Mouse (Mus musculus): ENCODE measurements around the gene 1700021F05Rik. TPM values are rescaled to one million over a fixed set of nuclear protein-coding genes. Genes with fewer than 3 reads are reported as not detected.

1700021F05Rik gene
- total and polyA plus RNA-seq, 2 experiments from 2014 or later, result 33.7 to 81.3 TPM

DNA sequence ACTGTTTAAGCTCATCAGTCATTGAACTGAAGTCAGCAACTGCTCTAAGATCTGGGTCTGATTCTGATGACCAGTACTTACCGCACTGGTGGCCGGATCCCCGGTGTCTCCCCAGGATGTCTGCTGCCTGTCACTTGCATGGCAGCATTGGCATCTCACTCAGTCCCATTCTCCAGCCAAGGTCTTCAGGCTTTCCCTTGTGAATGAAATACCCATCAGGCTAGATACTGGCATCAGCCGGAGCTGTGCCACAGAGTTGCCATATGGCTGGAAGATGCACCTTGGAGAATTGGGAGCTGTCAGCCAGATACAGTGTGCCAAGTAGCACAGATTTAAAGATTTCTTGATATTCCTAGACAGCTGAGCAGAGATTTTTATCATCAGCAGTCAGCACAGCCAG, 38.2 kb downstream of the 1700021F05Rik start:
- ATAC-seq (peak; percentile 65), DNase-seq (peak; percentile 35)
- no peaks in the 10 kb centered on the region for H3K27me3 ChIP-seq (ENCODE audit: insufficient read depth, low read length)
- H3K9ac ChIP-seq, result no peak overlapping the region
- no peak overlapping the region for H3K4me3 ChIP-seq (ENCODE audit: low read depth, low read length)
- WGBS, result 66% methylated on average over 4 of the region's 4 CpGs
- H3K36me3 ChIP-seq (ENCODE audit: insufficient read depth), result peaks cover 27% of the 10 kb centered on the region
- no peak for TF ChIP-seq CTCF (IDR thresholded peaks at IDR 0.05; ENCODE audit: low read depth)
- H3K9me3 ChIP-seq (ENCODE audit: low read length), result no peaks in the 10 kb centered on the region
- no peak overlapping the region for H3K4me2 ChIP-seq (ENCODE audit: low read depth)
- H3K4me1 ChIP-seq (ENCODE audit: insufficient read depth), result no peaks in the 10 kb centered on the region
- H3K27ac ChIP-seq (ENCODE audit: low read depth, low read length), result 0 out of 2 replicates have a peak overlapping the region, but pooled peaks have one; percentile 4

DNA sequence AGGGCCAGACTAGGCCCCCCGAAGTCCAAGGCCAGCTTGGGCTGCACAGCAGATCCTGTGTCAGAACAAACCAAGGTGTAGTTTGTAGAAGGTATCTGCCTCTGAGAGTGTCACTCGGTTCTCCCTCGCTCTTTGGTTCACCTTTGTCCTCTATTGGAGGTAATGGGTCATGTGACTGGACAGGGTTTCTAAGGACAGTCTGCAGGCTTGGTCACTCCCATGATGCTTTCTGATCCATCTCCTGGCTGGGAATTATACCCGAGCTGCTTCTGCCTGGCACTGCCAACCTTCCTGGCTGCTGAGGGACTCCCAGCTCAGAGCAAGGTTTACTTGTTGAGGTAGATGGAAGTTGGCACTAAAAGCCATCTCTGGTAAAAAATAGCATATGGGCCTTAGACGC, 49.9 kb downstream of the 1700021F05Rik start:
- no peak overlapping the region for H3K27ac ChIP-seq (ENCODE audit: low read depth, low read length)
- H3K9me3 ChIP-seq (ENCODE audit: low read length), result no peaks in the 10 kb centered on the region
- ATAC-seq, result no peak
- DNase-seq, result no peak
- peaks cover 8% of the 10 kb centered on the region for H3K36me3 ChIP-seq (ENCODE audit: insufficient read depth)
- no peak overlapping the region for H3K9ac ChIP-seq
- WGBS, result 77% methylated on average over 5 of the region's 5 CpGs
- no peak for TF ChIP-seq CTCF (IDR thresholded peaks at IDR 0.05; ENCODE audit: low read depth)
- no peak overlapping the region for H3K4me3 ChIP-seq (ENCODE audit: low read depth, low read length)
- no peaks in the 10 kb centered on the region for H3K27me3 ChIP-seq (ENCODE audit: insufficient read depth, low read length)
- H3K4me1 ChIP-seq (ENCODE audit: insufficient read depth), result no peaks in the 10 kb centered on the region
- H3K4me2 ChIP-seq (ENCODE audit: low read depth), result no peak overlapping the region

DNA sequence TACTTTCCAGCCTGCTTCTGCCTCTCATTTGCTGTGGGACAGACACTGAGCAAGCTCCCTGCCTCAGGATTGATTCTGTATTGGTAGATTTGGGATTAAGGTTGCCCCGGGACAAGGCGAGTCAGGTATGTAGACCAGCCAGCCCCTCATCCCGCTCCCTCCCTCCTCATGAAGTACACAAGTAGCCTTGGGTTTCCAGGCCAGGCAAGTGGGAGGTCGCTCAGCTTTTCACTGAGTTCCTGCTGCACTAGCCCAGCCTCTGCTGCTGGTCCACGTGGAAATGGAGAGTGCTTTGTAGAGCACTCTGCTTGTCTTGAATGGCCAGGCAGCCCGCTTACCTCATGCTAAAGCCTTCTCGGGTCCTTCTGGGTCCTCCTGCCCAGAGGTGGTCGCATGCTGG, 50.8 kb downstream of the 1700021F05Rik start:
- Histone ChIP-seq H3K4me1 (ENCODE audit: insufficient read depth) (no peaks in the 10 kb centered on the region), H3K9me3 (ENCODE audit: low read length) (no peaks in the 10 kb centered on the region), H3K9ac (no peak overlapping the region), H3K27ac (ENCODE audit: low read depth, low read length) (no peak overlapping the region), H3K27me3 (ENCODE audit: insufficient read depth, low read length) (no peaks in the 10 kb centered on the region), H3K4me2 (ENCODE audit: low read depth) (no peak overlapping the region), H3K36me3 (ENCODE audit: insufficient read depth) (peaks cover 3% of the 10 kb centered on the region), H3K4me3 (ENCODE audit: low read depth, low read length) (no peak overlapping the region)
- ATAC-seq (no peak), DNase-seq (no peak)
- 79% methylated on average over 8 of the region's 8 CpGs for WGBS
- no peak for TF ChIP-seq CTCF (IDR thresholded peaks at IDR 0.05; ENCODE audit: low read depth)

DNA sequence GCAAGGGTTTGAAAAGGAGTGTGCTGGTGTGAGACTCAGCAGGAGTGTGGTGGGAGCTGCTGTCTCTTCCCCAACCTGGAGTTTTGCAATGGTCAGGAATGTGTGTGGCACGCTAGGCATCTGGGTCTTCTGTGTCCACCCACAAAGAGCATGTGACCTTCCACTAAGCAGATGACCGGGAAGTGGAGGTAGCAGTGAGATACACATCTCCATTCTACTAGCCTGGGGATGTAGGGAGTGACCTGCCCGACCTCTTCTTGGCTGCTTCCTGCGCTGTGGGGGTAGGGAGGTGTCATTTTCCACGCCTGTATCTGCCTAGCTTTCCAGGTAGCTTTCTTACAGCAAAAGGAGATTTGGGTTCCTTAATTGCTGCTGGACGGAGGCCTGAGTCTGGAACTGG, 51.2 kb downstream of the 1700021F05Rik start:
- Histone ChIP-seq H3K27ac (ENCODE audit: low read depth, low read length) (no peak overlapping the region), H3K9ac (no peak overlapping the region), H3K27me3 (ENCODE audit: insufficient read depth, low read length) (no peaks in the 10 kb centered on the region), H3K36me3 (ENCODE audit: insufficient read depth) (no peaks in the 10 kb centered on the region; the same call in 1 of the 2 replicates), H3K4me3 (ENCODE audit: low read depth, low read length) (no peak overlapping the region), H3K4me1 (ENCODE audit: insufficient read depth) (no peaks in the 10 kb centered on the region), H3K4me2 (ENCODE audit: low read depth) (no peak overlapping the region), H3K9me3 (ENCODE audit: low read length) (no peaks in the 10 kb centered on the region)
- DNase-seq, result no peak
- TF ChIP-seq CTCF (IDR thresholded peaks at IDR 0.05; ENCODE audit: low read depth), result no peak
- no peak for ATAC-seq
- 76% methylated on average over 6 of the region's 6 CpGs for WGBS

DNA sequence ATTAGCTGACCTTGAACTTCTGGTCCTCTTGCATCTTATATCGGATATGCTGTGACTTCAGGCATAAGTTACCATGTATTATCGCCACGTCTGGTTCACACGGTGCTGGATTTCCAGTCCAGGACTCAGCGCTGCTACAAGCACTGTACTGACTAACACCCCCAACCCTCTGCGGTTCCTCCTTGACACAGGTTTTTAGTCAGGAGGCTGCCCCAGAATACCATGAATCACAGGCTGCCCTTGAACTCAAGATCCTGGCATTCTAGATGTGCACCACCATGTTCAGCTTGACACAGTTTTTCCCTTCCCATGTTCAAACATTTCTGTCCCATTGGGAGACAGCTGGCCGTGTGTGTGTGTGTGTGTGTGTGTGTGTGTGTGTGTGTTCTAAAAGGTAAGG, 51.7 kb downstream of the 1700021F05Rik start:
- H3K4me1 ChIP-seq (ENCODE audit: insufficient read depth), result no peaks in the 10 kb centered on the region
- DNase-seq, result no peak
- no peak for ATAC-seq
- no peak for TF ChIP-seq CTCF (IDR thresholded peaks at IDR 0.05; ENCODE audit: low read depth)
- no peak overlapping the region for H3K4me3 ChIP-seq (ENCODE audit: low read depth, low read length)
- H3K9ac ChIP-seq, result no peak overlapping the region
- H3K27ac ChIP-seq (ENCODE audit: low read depth, low read length), result no peak overlapping the region
- H3K27me3 ChIP-seq (ENCODE audit: insufficient read depth, low read length), result no peaks in the 10 kb centered on the region
- no peak overlapping the region for H3K4me2 ChIP-seq (ENCODE audit: low read depth)
- 85% methylated on average over 7 of the region's 7 CpGs for WGBS
- H3K36me3 ChIP-seq (ENCODE audit: insufficient read depth), result no peaks in the 10 kb centered on the region
- H3K9me3 ChIP-seq (ENCODE audit: low read length), result no peaks in the 10 kb centered on the region

DNA sequence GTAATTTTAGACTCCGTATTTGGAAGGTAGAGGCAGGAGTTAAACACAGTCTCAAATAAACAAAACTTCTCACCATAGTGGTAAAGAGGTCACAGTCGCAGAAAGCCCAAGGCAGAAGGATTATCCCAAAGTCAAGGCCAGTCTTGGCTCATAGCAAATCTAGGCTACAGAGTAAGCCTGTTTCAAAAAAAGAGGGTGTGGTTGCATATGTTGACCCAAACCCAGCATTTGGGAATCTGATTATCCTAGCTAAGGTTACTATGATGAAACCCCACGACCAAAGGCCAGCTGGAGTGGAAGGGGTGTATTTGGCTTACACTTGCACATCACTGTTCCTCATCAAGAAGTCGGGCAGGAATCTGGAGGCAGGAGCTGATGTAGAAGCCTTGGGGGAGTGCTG, 52.5 kb downstream of the 1700021F05Rik start:
- DNase-seq (no peak), ATAC-seq (no peak)
- 87% methylated on average over 4 of the region's 4 CpGs for WGBS
- Histone ChIP-seq H3K27me3 (ENCODE audit: insufficient read depth, low read length) (no peaks in the 10 kb centered on the region), H3K9me3 (ENCODE audit: low read length) (no peaks in the 10 kb centered on the region), H3K4me1 (ENCODE audit: insufficient read depth) (no peaks in the 10 kb centered on the region), H3K4me3 (ENCODE audit: low read depth, low read length) (no peak overlapping the region), H3K36me3 (ENCODE audit: insufficient read depth) (no peaks in the 10 kb centered on the region), H3K9ac (no peak overlapping the region), H3K27ac (ENCODE audit: low read depth, low read length) (no peak overlapping the region), H3K4me2 (ENCODE audit: low read depth) (no peak overlapping the region)
- TF ChIP-seq CTCF (IDR thresholded peaks at IDR 0.05; ENCODE audit: low read depth), result no peak

DNA sequence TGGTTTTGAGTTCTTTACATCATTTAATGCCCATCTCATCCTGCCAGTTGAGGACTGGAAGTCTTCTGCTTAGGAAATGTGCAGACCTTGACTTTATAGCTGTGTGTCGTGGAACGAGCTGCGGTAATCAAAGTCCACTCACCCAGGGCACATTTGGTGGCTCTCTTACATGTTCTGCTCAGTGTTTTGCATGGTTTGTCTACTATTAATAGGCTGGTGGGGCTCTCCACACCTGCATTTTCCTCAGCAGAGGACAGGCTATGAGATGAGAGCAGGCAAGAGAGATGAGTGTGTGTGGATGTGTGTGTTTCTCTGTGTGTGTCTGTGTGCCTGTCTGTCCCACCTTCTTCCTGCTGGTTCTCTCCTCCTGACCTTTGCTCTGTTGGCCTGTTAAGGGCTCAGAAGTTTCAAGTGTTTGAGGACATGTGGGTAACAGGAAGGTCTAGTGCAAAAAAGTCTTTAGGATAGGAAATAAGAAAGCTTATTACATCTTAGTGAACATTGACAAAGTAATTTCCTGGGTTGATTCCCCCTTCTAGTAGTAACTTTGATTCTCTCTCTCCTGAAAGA, 53.3 kb downstream of the 1700021F05Rik start:
- Histone ChIP-seq H3K27me3 (ENCODE audit: insufficient read depth, low read length) (no peaks in the 10 kb centered on the region), H3K27ac (ENCODE audit: low read depth, low read length) (no peak overlapping the region), H3K9ac (no peak overlapping the region), H3K4me2 (ENCODE audit: low read depth) (no peak overlapping the region), H3K9me3 (ENCODE audit: low read length) (no peaks in the 10 kb centered on the region), H3K36me3 (ENCODE audit: insufficient read depth) (no peaks in the 10 kb centered on the region), H3K4me1 (ENCODE audit: insufficient read depth) (no peaks in the 10 kb centered on the region), H3K4me3 (ENCODE audit: low read depth, low read length) (no peak overlapping the region)
- 94% methylated on average over 3 of the region's 3 CpGs for WGBS
- no peak for DNase-seq
- no peak for ATAC-seq
- no peak for TF ChIP-seq CTCF (IDR thresholded peaks at IDR 0.05; ENCODE audit: low read depth)

Data from forebrain, postnatal 0 days (tissue).